Mouse (Mus musculus) layer of hippocampus, postnatal 36 days (tissue): Measurements from ENCODE around the gene Pkd2. TPM values are rescaled to one million over a fixed set of nuclear protein-coding genes. Genes with fewer than 3 reads are reported as not detected.

Experiments
- DNase-seq, 2 experiments: peaks; one replicate each; pipeline ENCODE4 v3.0.0; 2022
- total RNA-seq, 2 experiments: library from RNA; stranded (reverse); gene quantifications; 2 replicates each; pipeline ENCODE4 v1.2.3; 2021

Pkd2 gene
- total RNA-seq, 2 experiments from 2014 or later, result 32.6 to 37.1 TPM

DNA sequence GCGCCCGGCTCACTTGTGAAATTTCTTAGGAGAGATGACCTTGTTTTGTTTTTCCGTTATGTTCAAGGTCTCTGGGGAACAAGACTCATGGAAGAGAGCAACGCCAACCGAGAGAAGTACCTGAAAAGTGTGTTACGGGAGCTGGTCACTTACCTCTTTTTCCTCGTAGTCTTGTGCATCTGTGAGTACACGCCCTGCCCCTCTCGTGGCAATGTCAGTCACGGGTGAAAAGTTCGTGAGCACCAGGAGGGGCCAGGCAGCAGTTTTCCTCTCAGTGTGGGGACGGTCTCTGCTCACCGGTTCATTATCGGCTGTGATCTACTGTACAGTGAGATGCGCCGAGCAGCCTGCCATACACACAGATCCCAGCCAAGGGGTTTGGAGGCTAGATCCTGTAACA lies 7.6 kb downstream of the Pkd2 start:
- DNase-seq, result no peak

GRCm38 (mm10) chr5:104468586-104468985 lies 9.3 kb downstream of the Pkd2 start:
- no peak for DNase-seq

DNA sequence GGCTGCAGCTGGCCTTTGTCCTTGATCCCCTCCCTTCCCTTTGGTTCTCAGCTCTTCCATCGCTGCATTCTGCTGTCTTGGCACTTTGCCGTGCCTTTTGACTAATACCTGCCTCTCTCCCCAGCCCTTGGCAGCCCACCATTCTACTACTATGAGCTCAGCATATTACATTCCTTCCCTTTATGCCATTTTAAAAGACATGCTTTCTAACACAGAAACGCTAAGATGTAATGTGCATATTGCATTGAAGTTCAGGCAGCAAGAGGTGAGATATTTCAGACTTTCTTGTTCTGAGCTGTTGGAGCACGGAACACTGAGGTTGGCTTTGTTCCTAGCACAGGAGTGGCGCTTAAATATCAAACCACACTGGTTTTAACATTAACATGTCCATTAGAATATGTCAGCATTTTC lies 11.7 kb downstream of the Pkd2 start:
- DNase-seq, result no peak

GRCm38 (mm10) chr5:104472371-104472770 lies 13.1 kb downstream of the Pkd2 start:
- DNase-seq, result no peak

GRCm38 (mm10) chr5:104480367-104480766 lies 21.1 kb downstream of the Pkd2 start:
- DNase-seq, result no peak

GRCm38 (mm10) chr5:104482856-104483255 lies 23.6 kb downstream of the Pkd2 start:
- no peak for DNase-seq

GRCm38 (mm10) chr5:104491561-104491960 lies 32.3 kb downstream of the Pkd2 start:
- no peak for DNase-seq

DNA sequence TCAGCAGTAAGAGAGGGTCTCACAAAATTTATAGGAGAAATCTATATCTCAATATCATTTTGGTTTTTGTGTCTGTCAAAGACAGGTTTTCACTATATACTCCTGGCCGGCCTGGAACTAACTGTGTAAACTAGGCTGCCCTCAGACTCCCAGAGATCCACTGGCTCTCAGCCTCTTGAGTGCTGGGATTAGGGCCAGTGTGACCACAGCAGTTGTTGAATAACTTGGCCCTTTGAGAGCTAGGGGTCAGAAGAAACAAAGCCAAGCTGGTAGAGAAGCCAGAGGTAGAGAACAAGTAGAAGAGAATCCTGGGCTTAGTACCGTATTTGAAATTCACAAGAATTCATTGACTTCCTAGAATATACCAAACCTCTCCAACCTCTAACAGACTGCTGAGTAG lies 45.6 kb downstream of the Pkd2 start:
- no peak for DNase-seq

- no peak for DNase-seq
These were observed 48.6 kb downstream of the Pkd2 start for GRCm38 (mm10) chr5:104507829-104508194.

DNA sequence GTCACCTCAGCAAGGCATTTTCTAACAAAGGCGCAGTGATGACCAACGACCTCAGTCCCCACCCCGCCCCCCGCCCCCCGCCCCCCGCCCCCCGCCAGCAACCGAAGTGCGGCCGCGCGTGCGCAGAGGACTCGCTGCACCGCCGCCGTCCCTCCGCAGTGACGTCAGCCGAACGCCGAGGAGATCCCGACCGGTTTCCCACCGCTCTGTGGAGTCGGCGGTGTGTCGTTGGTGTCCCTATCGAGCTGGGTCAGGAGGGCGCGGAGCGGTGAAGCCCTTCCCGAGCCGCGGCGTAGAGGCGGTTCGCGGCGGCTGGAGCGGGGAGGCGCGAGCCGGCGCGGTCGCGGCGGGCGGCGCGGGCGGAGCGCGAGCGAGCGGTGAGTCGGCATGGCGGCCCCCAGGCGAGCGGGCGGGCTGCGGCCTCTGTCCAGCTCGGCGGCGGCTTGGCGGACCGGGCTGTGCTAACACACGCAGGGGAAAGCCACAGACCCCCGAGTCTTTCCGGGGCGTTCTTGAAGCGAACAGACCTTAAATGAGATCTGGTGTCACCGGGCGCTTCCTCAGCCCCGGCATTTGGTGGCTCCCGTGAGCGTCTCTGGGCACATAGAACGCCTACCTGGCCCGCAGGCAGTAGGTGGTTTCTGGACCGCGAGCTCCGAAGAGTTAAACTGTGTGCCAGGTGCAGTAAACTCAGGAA lies 49.1 kb downstream of the Pkd2 start, which contains the start of gene BC005561:
TSS of gene BC005561 (plus strand) at position 158 of the 697 bp plus-strand sequence.
- DNase-seq, result peak; percentile 85

DNA sequence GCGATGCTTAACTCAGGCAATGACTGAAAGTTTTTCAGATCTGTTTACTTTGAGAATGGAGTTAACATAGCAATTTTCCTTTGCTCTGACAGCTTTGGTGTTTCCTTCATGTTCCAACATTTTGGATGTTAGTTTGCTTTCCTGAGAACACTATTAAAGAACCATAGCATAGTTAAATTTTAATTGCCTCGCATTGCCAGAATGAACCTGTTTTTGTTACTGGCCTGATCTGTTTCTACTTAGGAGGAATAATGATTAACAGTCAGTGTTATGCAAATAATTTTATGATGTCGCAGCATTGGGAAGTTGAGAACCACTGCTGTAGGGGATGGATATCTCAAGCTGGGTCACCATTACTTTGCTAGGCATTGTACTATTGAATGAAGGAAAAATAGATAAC lies 52.0 kb downstream of the Pkd2 start:
- no peak for DNase-seq

GRCm38 (mm10) chr5:104538612-104539011 lies 79.4 kb downstream of the Pkd2 start:
- no peak for DNase-seq

- DNase-seq, result no peak
These were observed 80.1 kb downstream of the Pkd2 start for GRCm38 (mm10) chr5:104539331-104539730.

Other genes starting within 250 kb of the Pkd2 start
- gene Ibsp, start 160.3 kb upstream of the Pkd2 start, total RNA-seq, result under 1 TPM in 1 of 2 experiments, not detected in 1; 0.22 TPM
- not detected for gene Mepe, start 134.1 kb upstream of the Pkd2 start, total RNA-seq
- gene Spp1, start 24.3 kb upstream of the Pkd2 start, total RNA-seq, result 1 to 10 TPM; 1.9 to 4.0 TPM
- gene BC005561, start 48.9 kb downstream of the Pkd2 start, total RNA-seq, result 10 to 100 TPM; 12.3 to 14.7 TPM